Mouse (Mus musculus): ENCODE data around the gene Tomm20l. TPM values are rescaled to one million over a fixed set of nuclear protein-coding genes. Genes with fewer than 3 reads are reported as not detected.

Tomm20l gene
- polyA plus RNA-seq, 1 experiment, result not detected

DNA sequence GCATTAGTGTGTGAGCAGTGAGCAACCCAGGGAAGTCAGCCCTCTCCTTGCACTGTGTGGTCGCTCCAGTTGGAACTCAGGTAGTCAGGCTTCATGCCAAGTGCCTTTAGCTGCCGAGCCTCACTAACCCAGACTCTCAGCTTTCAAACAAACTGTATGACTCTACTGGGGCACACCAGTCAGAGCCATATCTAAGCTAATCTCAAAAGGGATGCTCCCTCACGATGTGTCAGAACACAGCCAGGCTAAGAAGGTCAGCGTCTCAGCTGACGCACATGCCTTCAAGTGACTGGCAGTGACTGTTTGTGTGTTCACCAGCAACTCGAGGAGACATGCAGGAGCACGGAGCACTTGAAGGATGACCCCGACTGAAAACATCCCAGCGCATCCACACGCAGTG lies 11.5 kb downstream of the Tomm20l start:
- H3K36me3 ChIP-seq (ENCODE audit: control insufficient read depth, insufficient read depth), result peaks cover 24% of the 10 kb centered on the region
- peaks cover 6% of the 10 kb centered on the region for H3K79me2 ChIP-seq (ENCODE audit: control insufficient read depth, insufficient read depth)
- H3K4me3 ChIP-seq, result no peak overlapping the region
- H3K4me2 ChIP-seq (ENCODE audit: low read depth), result no peak overlapping the region
- H3K27me3 ChIP-seq (ENCODE audit: control insufficient read depth, insufficient read depth, insufficient read length), result no peaks in the 10 kb centered on the region
- H3ac ChIP-seq (ENCODE audit: control insufficient read depth, insufficient read length), result no peak overlapping the region
- TF ChIP-seq TCF3 (IDR thresholded peaks at IDR 0.05; ENCODE audit: insufficient read length, low read depth) (no peak), SRF (IDR thresholded peaks at IDR 0.05; ENCODE audit: control insufficient read depth, insufficient read length, low read depth) (no peak), POLR2A (IDR thresholded peaks at IDR 0.05; ENCODE audit: insufficient read length, low read depth) (no peak), REST (IDR thresholded peaks at IDR 0.05; ENCODE audit: insufficient read depth, insufficient read length) (no peak), CEBPB (IDR thresholded peaks at IDR 0.05; ENCODE audit: insufficient read depth, poor library complexity, severe bottlenecking) (no peak), POLR2AphosphoS2 (IDR thresholded peaks at IDR 0.05; ENCODE audit: insufficient read length, low read depth) (no peak), MYOG (IDR thresholded peaks at IDR 0.05; ENCODE audit: control insufficient read depth in 1 of 3, insufficient read depth in 1 of 3, insufficient read length in 2 of 3, low read depth in 2 of 3) (no peak), USF1 (IDR thresholded peaks at IDR 0.05; ENCODE audit: low read depth) (no peak), E2F4 (IDR thresholded peaks at IDR 0.05; ENCODE audit: insufficient read depth) (no peak), TCF12 (IDR thresholded peaks at IDR 0.05; ENCODE audit: insufficient read depth, poor library complexity, severe bottlenecking) (no peak), MYOD1 (IDR thresholded peaks at IDR 0.05; ENCODE audit: control insufficient read depth in 1 of 3, insufficient read length in 2 of 3, low read depth in 2 of 3) (no peak)

- peaks cover 24% of the 10 kb centered on the region for H3K36me3 ChIP-seq (ENCODE audit: control insufficient read depth, insufficient read depth)
- no peak overlapping the region for H3ac ChIP-seq (ENCODE audit: control insufficient read depth, insufficient read length)
- no peak for TF ChIP-seq CEBPB (IDR thresholded peaks at IDR 0.05; ENCODE audit: insufficient read depth, poor library complexity, severe bottlenecking)
- TF ChIP-seq REST (IDR thresholded peaks at IDR 0.05; ENCODE audit: insufficient read depth, insufficient read length), result no peak
- TF ChIP-seq POLR2A (IDR thresholded peaks at IDR 0.05; ENCODE audit: insufficient read length, low read depth), result no peak
- no peak for TF ChIP-seq TCF3 (IDR thresholded peaks at IDR 0.05; ENCODE audit: insufficient read length, low read depth)
- no peak for TF ChIP-seq E2F4 (IDR thresholded peaks at IDR 0.05; ENCODE audit: insufficient read depth)
- TF ChIP-seq MYOD1 (IDR thresholded peaks at IDR 0.05; ENCODE audit: control insufficient read depth in 1 of 3, insufficient read length in 2 of 3, low read depth in 2 of 3), result no peak
These were observed 12.1 kb downstream of the Tomm20l start for GRCm38 (mm10) chr12:71123286-71123685.

DNA sequence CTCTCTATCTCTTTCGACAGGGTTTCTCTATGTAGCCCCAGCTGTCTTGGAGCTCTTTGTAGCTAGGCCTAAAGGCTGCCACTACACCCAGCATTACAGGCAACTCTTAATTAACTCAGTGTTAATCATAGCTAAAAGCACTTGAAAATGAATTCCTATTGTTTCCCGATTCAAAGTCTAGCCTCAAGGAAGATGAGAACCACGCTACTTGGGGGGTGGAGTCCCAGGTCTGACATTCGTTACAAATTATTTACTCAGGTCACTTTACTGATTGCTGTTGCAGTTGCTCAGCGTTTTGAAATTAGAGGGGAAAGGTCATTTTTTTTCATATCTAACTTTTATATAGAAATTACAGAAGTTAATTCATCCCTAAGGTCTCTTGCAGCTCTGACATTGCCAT lies 24.4 kb downstream of the Tomm20l start:
- no peaks in the 10 kb centered on the region for H3K27me3 ChIP-seq (ENCODE audit: control insufficient read depth, insufficient read depth, insufficient read length)
- H3K4me3 ChIP-seq, result peak overlapping the region; percentile 84
- H3K4me2 ChIP-seq (ENCODE audit: low read depth), result peak overlapping the region; percentile 69
- peaks cover 68% of the 10 kb centered on the region for H3K79me2 ChIP-seq (ENCODE audit: control insufficient read depth, insufficient read depth)
- H3ac ChIP-seq (ENCODE audit: control insufficient read depth, insufficient read length), result peak overlapping the region; percentile 39
- H3K36me3 ChIP-seq (ENCODE audit: control insufficient read depth, insufficient read depth), result peaks cover 12% of the 10 kb centered on the region
- TF ChIP-seq POLR2A (IDR thresholded peaks at IDR 0.05; ENCODE audit: insufficient read length, low read depth) (no peak), MAX (IDR thresholded peaks at IDR 0.05; ENCODE audit: low read depth) (no peak), SRF (IDR thresholded peaks at IDR 0.05; ENCODE audit: control insufficient read depth, insufficient read length, low read depth) (no peak), MYOD1 (IDR thresholded peaks at IDR 0.05; ENCODE audit: control insufficient read depth in 1 of 3, insufficient read length in 2 of 3, low read depth in 2 of 3) (no peak), MYOG (IDR thresholded peaks at IDR 0.05; ENCODE audit: control insufficient read depth in 1 of 3, insufficient read depth in 1 of 3, insufficient read length in 2 of 3, low read depth in 2 of 3) (no peak), USF1 (IDR thresholded peaks at IDR 0.05; ENCODE audit: low read depth) (no peak), TCF3 (IDR thresholded peaks at IDR 0.05; ENCODE audit: insufficient read length, low read depth) (no peak), POLR2AphosphoS2 (IDR thresholded peaks at IDR 0.05; ENCODE audit: insufficient read length, low read depth) (no peak), E2F4 (IDR thresholded peaks at IDR 0.05; ENCODE audit: insufficient read depth) (no peak), CEBPB (IDR thresholded peaks at IDR 0.05; ENCODE audit: insufficient read depth, poor library complexity, severe bottlenecking) (no peak), TCF12 (IDR thresholded peaks at IDR 0.05; ENCODE audit: insufficient read depth, poor library complexity, severe bottlenecking) (no peak)

More at GRCm38 (mm10) chr12:71123286-71123685, 12.1 kb downstream of the Tomm20l start:
- Histone ChIP-seq H3K79me2 (ENCODE audit: control insufficient read depth, insufficient read depth) (peaks cover 6% of the 10 kb centered on the region), H3K4me2 (ENCODE audit: low read depth) (no peak overlapping the region), H3K4me3 (no peak overlapping the region), H3K27me3 (ENCODE audit: control insufficient read depth, insufficient read depth, insufficient read length) (no peaks in the 10 kb centered on the region)

GRCm38 (mm10) chr12:71136130-71136973 lies 25.1 kb downstream of the Tomm20l start, which contains the start of the genes Timm9 and 2700049A03Rik:
Gene Timm9, minus strand, starts transcription at chr12:71136684.
Gene 2700049A03Rik, plus strand, starts transcription at chr12:71136848.
- TF ChIP-seq TCF3 (IDR thresholded peaks at IDR 0.05; ENCODE audit: insufficient read length, low read depth) (no peak), MYOD1 (IDR thresholded peaks at IDR 0.05; ENCODE audit: control insufficient read depth in 1 of 3, insufficient read length in 2 of 3, low read depth in 2 of 3) (peak in 1 of 3 experiments; percentile 1), USF1 (IDR thresholded peaks at IDR 0.05; ENCODE audit: low read depth) (peak; percentile 96), SRF (IDR thresholded peaks at IDR 0.05; ENCODE audit: control insufficient read depth, insufficient read length, low read depth) (no peak), MYOG (IDR thresholded peaks at IDR 0.05; ENCODE audit: control insufficient read depth in 1 of 3, insufficient read depth in 1 of 3, insufficient read length in 2 of 3, low read depth in 2 of 3) (no peak), POLR2AphosphoS2 (IDR thresholded peaks at IDR 0.05; ENCODE audit: insufficient read length, low read depth) (peak; percentile 95), MAX (IDR thresholded peaks at IDR 0.05; ENCODE audit: low read depth) (peak; percentile 96), REST (IDR thresholded peaks at IDR 0.05; ENCODE audit: insufficient read depth, insufficient read length) (no peak), E2F4 (IDR thresholded peaks at IDR 0.05; ENCODE audit: insufficient read depth) (no peak), TCF12 (IDR thresholded peaks at IDR 0.05; ENCODE audit: insufficient read depth, poor library complexity, severe bottlenecking) (no peak), CEBPB (IDR thresholded peaks at IDR 0.05; ENCODE audit: insufficient read depth, poor library complexity, severe bottlenecking) (no peak), POLR2A (IDR thresholded peaks at IDR 0.05; ENCODE audit: insufficient read length, low read depth) (peak; percentile 95)
- peak within 1 kb of the TSS; percentile 93 for H3K4me2 ChIP-seq (ENCODE audit: low read depth)
- peak within 1 kb of the TSS; percentile 39 for H3ac ChIP-seq (ENCODE audit: control insufficient read depth, insufficient read length)
- peaks cover 20% of the 10 kb centered on the region for H3K36me3 ChIP-seq (ENCODE audit: control insufficient read depth, insufficient read depth)
- H3K79me2 ChIP-seq (ENCODE audit: control insufficient read depth, insufficient read depth), result peaks cover 63% of the 10 kb centered on the region
- peak within 1 kb of the TSS; percentile 84 for H3K4me3 ChIP-seq
- H3K27me3 ChIP-seq (ENCODE audit: control insufficient read depth, insufficient read depth, insufficient read length), result no peaks in the 10 kb centered on the region
